Mouse (Mus musculus): ENCODE measurements around the gene Zfp606. TPM values are rescaled to one million over a fixed set of nuclear protein-coding genes. Genes with fewer than 3 reads are reported as not detected.

Gene Zfp606
- polyA plus RNA-seq (2012; rRNA removed) = 7.1 and 8.2 TPM in 2 replicates

GRCm38 (mm10) chr7:12478158-12479008 is at the start of gene Zfp606:
Gene Zfp606 (plus strand): TSS chr7:12478293.
- DNase-seq (ENCODE audit: low spot score) = peak; percentile 65

- DNase-seq (ENCODE audit: low spot score) = no peak
These were observed 885 bp downstream of the Zfp606 start for GRCm38 (mm10) chr7:12479009-12479346.

GRCm38 (mm10) chr7:12479525-12479924 is 1.4 kb downstream of the Zfp606 start:
- no peak for DNase-seq (ENCODE audit: low spot score)

DNA sequence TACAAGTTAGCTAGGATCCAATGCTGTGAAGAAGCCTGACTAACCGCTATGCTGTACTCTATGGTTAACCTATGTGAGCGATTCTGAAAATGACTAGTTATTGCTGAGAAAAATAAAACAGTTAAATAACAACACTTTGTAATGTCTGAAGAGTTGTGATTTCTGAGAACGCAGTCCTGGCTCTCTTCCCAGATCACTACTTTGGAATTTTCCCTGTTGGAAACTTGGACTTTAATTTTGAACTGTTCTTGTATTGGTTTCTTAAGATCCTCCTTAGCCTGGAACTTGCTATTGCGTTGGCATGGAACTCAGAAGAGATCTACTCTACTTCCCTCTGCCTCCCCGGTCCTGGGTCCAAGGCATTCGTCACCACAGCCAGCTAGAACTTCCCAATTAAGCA is 5.7 kb downstream of the Zfp606 start:
- DNase-seq (ENCODE audit: low spot score) = no peak

GRCm38 (mm10) chr7:12485956-12486355 is 7.9 kb downstream of the Zfp606 start:
- no peak for DNase-seq (ENCODE audit: low spot score)

DNA sequence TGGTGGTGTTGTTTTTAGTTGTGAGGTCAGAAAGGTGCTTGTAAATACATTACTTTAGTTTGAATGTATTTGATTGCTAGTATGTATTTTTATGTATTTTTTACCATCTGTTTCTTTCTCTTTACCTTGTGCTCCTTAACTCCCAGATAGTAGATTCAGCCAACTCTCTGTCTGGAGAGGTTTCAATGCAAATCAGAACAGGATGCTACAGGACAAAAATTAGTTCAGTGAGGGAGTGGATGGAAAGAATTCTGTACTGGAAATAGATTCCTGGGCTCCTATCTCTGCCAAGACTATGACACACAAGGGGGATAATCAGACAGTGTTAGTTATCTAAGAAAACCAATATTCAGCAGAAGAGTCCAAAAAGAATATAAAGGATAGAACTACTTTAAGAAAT is 8.6 kb downstream of the Zfp606 start:
- DNase-seq (ENCODE audit: low spot score) = no peak

DNA sequence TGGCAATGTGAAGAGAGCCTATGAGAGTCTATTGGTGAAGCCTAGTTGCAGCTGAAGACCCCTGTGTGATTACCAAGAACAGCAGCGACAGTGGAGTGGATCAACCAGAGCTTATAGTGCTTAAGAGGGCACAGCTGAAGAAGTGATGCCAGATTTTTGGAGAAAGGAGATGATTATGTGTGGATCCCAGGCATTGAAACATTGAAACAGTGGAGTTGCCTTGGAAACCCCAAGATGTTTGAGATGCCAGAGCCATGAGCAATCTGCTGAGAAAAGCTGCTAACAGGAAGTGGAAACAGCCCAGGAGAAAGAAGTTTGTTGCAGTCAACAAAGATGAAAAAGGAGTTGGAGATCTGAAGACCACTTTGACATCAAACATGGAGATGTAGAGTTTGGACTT is 32.8 kb downstream of the Zfp606 start:
- DNase-seq (ENCODE audit: low spot score) = no peak

DNA sequence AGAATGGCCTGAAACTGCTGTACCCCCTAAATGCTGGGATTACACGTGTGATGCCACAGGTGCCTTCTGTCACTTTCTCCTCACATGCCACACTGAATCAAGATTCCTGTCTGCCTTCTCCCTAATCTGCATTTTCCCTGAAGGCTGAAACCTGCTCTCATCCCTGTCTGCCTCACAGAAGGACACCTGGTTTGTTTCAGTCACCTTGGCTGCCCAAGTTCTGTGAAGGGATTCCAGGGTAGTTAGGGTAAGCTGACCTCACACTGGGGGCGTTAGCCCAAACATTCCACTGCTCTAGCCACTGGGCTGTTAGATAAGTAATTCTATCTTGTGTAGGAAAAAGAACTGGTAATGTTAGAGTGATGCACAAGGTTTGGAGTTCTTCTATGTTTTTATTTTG is 34.1 kb downstream of the Zfp606 start, which contains the start of gene 2900092C05Rik:
2900092C05Rik (plus strand) TSS at position 301 of the 400 bp plus-strand sequence.
- DNase-seq (ENCODE audit: low spot score) = no peak

Other genes starting within 250 kb of the Zfp606 start
- not detected in 2 replicates for gene Vmn1r81, start 210.0 kb upstream of the Zfp606 start, polyA plus RNA-seq (2012; rRNA removed)
- not detected in 2 replicates for gene Vmn1r82, start 177.9 kb upstream of the Zfp606 start, polyA plus RNA-seq (2012; rRNA removed)
- not detected in 2 replicates for gene Vmn1r83, start 148.8 kb upstream of the Zfp606 start, polyA plus RNA-seq (2012; rRNA removed)
- not detected in 2 replicates for gene Vmn1r84, start 109.0 kb upstream of the Zfp606 start, polyA plus RNA-seq (2012; rRNA removed)
- gene Zfp551, start 55.5 kb upstream of the Zfp606 start, polyA plus RNA-seq (2012; rRNA removed) = 1.8 and 2.0 TPM in 2 replicates
- gene 2900092C05Rik, start 34.2 kb downstream of the Zfp606 start, polyA plus RNA-seq (2012; rRNA removed) = not detected in 2 replicates
- under 0.01 TPM in 1 of 2 replicates, not detected in the other for gene Vmn2r53, start 130.5 kb downstream of the Zfp606 start, polyA plus RNA-seq (2012; rRNA removed)
- gene Vmn2r54, start 162.0 kb downstream of the Zfp606 start, polyA plus RNA-seq (2012; rRNA removed) = not detected in 2 replicates
- gene Vmn2r55, start 206.7 kb downstream of the Zfp606 start, polyA plus RNA-seq (2012; rRNA removed) = not detected in 2 replicates

Measured in urinary bladder, adult 2 months (tissue).